Mouse (Mus musculus): ENCODE data around the gene Apbb2. TPM values are rescaled to one million over a fixed set of nuclear protein-coding genes. Genes with fewer than 3 reads are reported as not detected.

The Apbb2 gene
- total and polyA plus RNA-seq, 2 experiments from 2014 or later, result 64.6 to 77.2 TPM

GRCm38 (mm10) chr5:66429076-66429475, 189.5 kb downstream of the Apbb2 start:
- H3K27me3 ChIP-seq (ENCODE audit: insufficient read depth, low read length), result no peaks in the 10 kb centered on the region
- H3K9me3 ChIP-seq (ENCODE audit: low read length), result no peaks in the 10 kb centered on the region
- no peak for TF ChIP-seq CTCF (IDR thresholded peaks at IDR 0.05; ENCODE audit: low read depth)
- ATAC-seq (no peak), DNase-seq (no peak)
- H3K36me3 ChIP-seq (ENCODE audit: insufficient read depth), result no peaks in the 10 kb centered on the region
- H3K4me3 ChIP-seq (ENCODE audit: low read depth, low read length), result no peak overlapping the region
- H3K4me2 ChIP-seq (ENCODE audit: low read depth), result no peak overlapping the region
- 97% methylated on average over 2 of the region's 2 CpGs for WGBS
- H3K27ac ChIP-seq (ENCODE audit: low read depth, low read length), result no peak overlapping the region
- H3K9ac ChIP-seq, result no peak overlapping the region
- no peaks in the 10 kb centered on the region for H3K4me1 ChIP-seq (ENCODE audit: insufficient read depth)

DNA sequence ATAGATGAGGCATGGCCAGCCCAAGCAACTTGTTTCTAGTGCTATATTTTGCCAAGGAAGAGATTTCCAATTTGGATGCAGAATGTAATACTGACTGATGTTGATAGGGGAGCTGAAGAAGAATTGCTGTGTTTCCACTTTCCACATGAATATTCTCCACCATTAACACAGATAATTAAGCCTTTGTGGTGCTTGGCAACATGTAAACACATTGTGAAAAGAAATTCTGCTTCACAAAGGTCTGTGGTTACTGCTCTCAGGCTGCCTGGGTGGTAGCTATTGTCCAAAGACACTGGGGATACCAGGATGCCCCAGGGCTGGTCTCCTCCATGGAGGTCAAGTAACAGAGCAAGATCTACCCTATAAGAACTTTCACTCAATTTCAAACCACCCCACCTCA, 190.5 kb downstream of the Apbb2 start:
- Histone ChIP-seq H3K4me2 (ENCODE audit: low read depth) (no peak overlapping the region), H3K4me1 (ENCODE audit: insufficient read depth) (no peaks in the 10 kb centered on the region), H3K27me3 (ENCODE audit: insufficient read depth, low read length) (no peaks in the 10 kb centered on the region), H3K4me3 (ENCODE audit: low read depth, low read length) (no peak overlapping the region), H3K9me3 (ENCODE audit: low read length) (no peaks in the 10 kb centered on the region), H3K9ac (no peak overlapping the region), H3K27ac (ENCODE audit: low read depth, low read length) (no peak overlapping the region), H3K36me3 (ENCODE audit: insufficient read depth) (no peaks in the 10 kb centered on the region)
- TF ChIP-seq CTCF (IDR thresholded peaks at IDR 0.05; ENCODE audit: low read depth), result no peak
- DNase-seq (no peak), ATAC-seq (peak; percentile 66)

DNA sequence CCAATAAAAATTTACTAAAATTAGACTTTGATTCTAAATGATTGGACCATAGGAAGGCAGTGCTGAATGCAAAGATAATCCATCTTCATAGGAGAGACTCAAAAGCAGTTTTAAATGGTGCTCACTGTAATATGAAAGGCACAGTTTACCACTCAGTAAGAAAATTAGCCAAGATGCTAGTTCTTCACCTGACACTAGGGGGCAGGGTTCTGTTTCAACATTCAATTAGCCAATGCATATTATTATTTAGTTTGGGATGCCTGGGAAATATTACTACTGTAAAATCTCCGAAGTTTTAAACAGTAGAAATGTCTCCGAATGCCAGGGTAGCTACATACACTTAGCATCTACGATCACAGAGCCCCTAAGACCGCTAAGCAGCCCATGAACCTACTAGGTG, 194.7 kb downstream of the Apbb2 start:
- H3K36me3 ChIP-seq (ENCODE audit: insufficient read depth), result no peaks in the 10 kb centered on the region
- 70% methylated on average over 4 of the region's 4 CpGs for WGBS
- H3K27ac ChIP-seq (ENCODE audit: low read depth, low read length), result no peak overlapping the region
- no peaks in the 10 kb centered on the region for H3K27me3 ChIP-seq (ENCODE audit: insufficient read depth, low read length)
- no peak overlapping the region for H3K4me3 ChIP-seq (ENCODE audit: low read depth, low read length)
- H3K9ac ChIP-seq, result no peak overlapping the region
- H3K4me1 ChIP-seq (ENCODE audit: insufficient read depth), result no peaks in the 10 kb centered on the region
- H3K4me2 ChIP-seq (ENCODE audit: low read depth), result no peak overlapping the region
- TF ChIP-seq CTCF (IDR thresholded peaks at IDR 0.05; ENCODE audit: low read depth), result peak; percentile 65
- ATAC-seq (no peak), DNase-seq (peak; percentile 35)
- no peaks in the 10 kb centered on the region for H3K9me3 ChIP-seq (ENCODE audit: low read length)

DNA sequence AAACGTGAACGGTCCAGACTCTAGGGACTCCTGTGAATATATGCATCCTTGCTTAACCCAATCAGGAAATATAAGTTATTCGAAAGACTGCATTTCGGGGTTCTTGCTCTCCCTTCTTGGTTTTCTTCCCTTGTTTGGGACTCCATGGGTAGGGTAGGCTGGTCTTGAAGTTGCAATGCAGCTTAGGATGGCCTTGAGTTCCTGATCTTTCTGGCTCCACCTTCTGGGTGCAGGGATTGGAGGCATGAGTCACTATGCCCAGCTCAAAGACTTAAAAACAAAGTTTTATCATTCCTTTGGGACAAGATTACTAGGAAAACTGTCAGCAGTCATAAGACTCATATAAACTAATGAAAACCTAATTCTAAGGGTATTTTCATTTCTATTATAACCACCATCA, 195.1 kb downstream of the Apbb2 start:
- Histone ChIP-seq H3K27ac (ENCODE audit: low read depth, low read length) (no peak overlapping the region), H3K4me2 (ENCODE audit: low read depth) (no peak overlapping the region), H3K27me3 (ENCODE audit: insufficient read depth, low read length) (no peaks in the 10 kb centered on the region), H3K36me3 (ENCODE audit: insufficient read depth) (no peaks in the 10 kb centered on the region), H3K4me1 (ENCODE audit: insufficient read depth) (no peaks in the 10 kb centered on the region), H3K9me3 (ENCODE audit: low read length) (no peaks in the 10 kb centered on the region), H3K4me3 (ENCODE audit: low read depth, low read length) (no peak overlapping the region), H3K9ac (no peak overlapping the region)
- DNase-seq (no peak), ATAC-seq (no peak)
- WGBS, result 91% methylated on average over 4 of the region's 4 CpGs
- no peak for TF ChIP-seq CTCF (IDR thresholded peaks at IDR 0.05; ENCODE audit: low read depth)

- no peak overlapping the region for H3K4me3 ChIP-seq (ENCODE audit: low read depth, low read length)
- no peak overlapping the region for H3K4me2 ChIP-seq (ENCODE audit: low read depth)
- H3K9ac ChIP-seq, result no peak overlapping the region
- no peak for ATAC-seq
- WGBS, result 87% methylated on average over 4 of the region's 4 CpGs
- no peaks in the 10 kb centered on the region for H3K27me3 ChIP-seq (ENCODE audit: insufficient read depth, low read length)
- H3K9me3 ChIP-seq (ENCODE audit: low read length), result no peaks in the 10 kb centered on the region
- no peak overlapping the region for H3K27ac ChIP-seq (ENCODE audit: low read depth, low read length)
- H3K36me3 ChIP-seq (ENCODE audit: insufficient read depth), result no peaks in the 10 kb centered on the region
- no peak for TF ChIP-seq CTCF (IDR thresholded peaks at IDR 0.05; ENCODE audit: low read depth)
- H3K4me1 ChIP-seq (ENCODE audit: insufficient read depth), result no peaks in the 10 kb centered on the region
- no peak for DNase-seq
These were observed 196.6 kb downstream of the Apbb2 start for GRCm38 (mm10) chr5:66421954-66422353.

GRCm38 (mm10) chr5:66421230-66421629, 197.4 kb downstream of the Apbb2 start:
- Histone ChIP-seq H3K36me3 (ENCODE audit: insufficient read depth) (no peaks in the 10 kb centered on the region), H3K4me1 (ENCODE audit: insufficient read depth) (no peaks in the 10 kb centered on the region), H3K27me3 (ENCODE audit: insufficient read depth, low read length) (no peaks in the 10 kb centered on the region), H3K9me3 (ENCODE audit: low read length) (no peaks in the 10 kb centered on the region), H3K9ac (no peak overlapping the region), H3K4me3 (ENCODE audit: low read depth, low read length) (no peak overlapping the region), H3K27ac (ENCODE audit: low read depth, low read length) (no peak overlapping the region), H3K4me2 (ENCODE audit: low read depth) (no peak overlapping the region)
- WGBS, result 87% methylated on average over 15 of the region's 15 CpGs
- ATAC-seq (no peak), DNase-seq (no peak)
- TF ChIP-seq CTCF (IDR thresholded peaks at IDR 0.05; ENCODE audit: low read depth), result no peak

GRCm38 (mm10) chr5:66420011-66420410, 198.6 kb downstream of the Apbb2 start:
- Histone ChIP-seq H3K9me3 (ENCODE audit: low read length) (no peaks in the 10 kb centered on the region), H3K4me3 (ENCODE audit: low read depth, low read length) (no peak overlapping the region), H3K36me3 (ENCODE audit: insufficient read depth) (no peaks in the 10 kb centered on the region), H3K9ac (no peak overlapping the region), H3K27ac (ENCODE audit: low read depth, low read length) (no peak overlapping the region), H3K27me3 (ENCODE audit: insufficient read depth, low read length) (no peaks in the 10 kb centered on the region), H3K4me1 (ENCODE audit: insufficient read depth) (0 out of 2 replicates have a peak, but pooled peaks cover 6% of the 10 kb centered on the region), H3K4me2 (ENCODE audit: low read depth) (no peak overlapping the region)
- TF ChIP-seq CTCF (IDR thresholded peaks at IDR 0.05; ENCODE audit: low read depth), result no peak
- no peak for DNase-seq
- ATAC-seq, result no peak
- WGBS, result 85% methylated on average over 7 of the region's 7 CpGs

- Histone ChIP-seq H3K4me1 (ENCODE audit: insufficient read depth) (0 out of 2 replicates have a peak, but pooled peaks cover 12% of the 10 kb centered on the region), H3K9me3 (ENCODE audit: low read length) (no peaks in the 10 kb centered on the region), H3K27ac (ENCODE audit: low read depth, low read length) (no peak overlapping the region), H3K9ac (no peak overlapping the region), H3K36me3 (ENCODE audit: insufficient read depth) (no peaks in the 10 kb centered on the region), H3K27me3 (ENCODE audit: insufficient read depth, low read length) (no peaks in the 10 kb centered on the region), H3K4me2 (ENCODE audit: low read depth) (no peak overlapping the region), H3K4me3 (ENCODE audit: low read depth, low read length) (no peak overlapping the region)
- DNase-seq, result no peak
- no peak for ATAC-seq
- no peak for TF ChIP-seq CTCF (IDR thresholded peaks at IDR 0.05; ENCODE audit: low read depth)
- whole genome bisulfite sequencing, result 67% methylated on average over 8 of the region's 8 CpGs
These were observed 201.3 kb downstream of the Apbb2 start for GRCm38 (mm10) chr5:66417289-66417688.
